Mouse (Mus musculus): ENCODE data around the gene Stx5a. TPM values are rescaled to one million over a fixed set of nuclear protein-coding genes. Genes with fewer than 3 reads are reported as not detected.
A peak's percentile ranks its signal among the peaks of the same experiment; 100 is the strongest.
"Not testable (repeated sequence)": the region's sequence is repeated elsewhere in the genome, so short reads cannot be mapped to it uniquely, and the experiment has no call there.

Stx5a gene
- polyA plus RNA-seq, 1 experiment from 2014 or later, result 162 TPM

GRCm38 (mm10) chr19:8722907-8723573, 18.2 kb upstream of the Stx5a start, which contains the start of gene Slc3a2:
TSS of gene Slc3a2 (minus strand) at chr19:8723369.
- peak; percentile 98 for ATAC-seq (ENCODE audit: low read depth)
- Histone ChIP-seq H3K27ac (ENCODE audit: low read length) (peak within 1 kb of the TSS; percentile 96), H3K9ac (ENCODE audit: low read length) (peak within 1 kb of the TSS; percentile 98), H3K4me2 (ENCODE audit: low read depth, low read length) (peak within 1 kb of the TSS; percentile 81), H3K4me3 (ENCODE audit: low read length) (peak within 1 kb of the TSS; percentile 95), H3K27me3 (ENCODE audit: control insufficient read depth, insufficient read depth, low read depth, low read length) (no peaks in the 10 kb centered on the region), H3K9me3 (ENCODE audit: control insufficient read depth, low read length) (no peaks in the 10 kb centered on the region), H3K36me3 (ENCODE audit: control insufficient read depth, insufficient read depth, low read length) (peaks cover 24% of the 10 kb centered on the region), H3K4me1 (replicated peaks; ENCODE audit: control insufficient read depth, insufficient read depth, low read length) (peaks cover 18% of the 10 kb centered on the region)
- WGBS, result under 1% methylated on average over 50 of the region's 50 CpGs

GRCm38 (mm10) chr19:8723574-8724346, 17.5 kb upstream of the Stx5a start:
- no peak for ATAC-seq (ENCODE audit: low read depth)
- H3K27me3 ChIP-seq (ENCODE audit: control insufficient read depth, insufficient read depth, low read depth, low read length), result no peaks in the 10 kb centered on the region
- peaks cover 24% of the 10 kb centered on the region for H3K36me3 ChIP-seq (ENCODE audit: control insufficient read depth, insufficient read depth, low read length)
- peaks cover 18% of the 10 kb centered on the region for H3K4me1 ChIP-seq (replicated peaks; ENCODE audit: control insufficient read depth, insufficient read depth, low read length)
- H3K4me3 ChIP-seq (ENCODE audit: low read length), result peak overlapping the region; percentile 95
- H3K9me3 ChIP-seq (ENCODE audit: control insufficient read depth, low read length), result no peaks in the 10 kb centered on the region
- under 1% methylated on average over 20 of the region's 20 CpGs for WGBS
- peak overlapping the region; percentile 81 for H3K4me2 ChIP-seq (ENCODE audit: low read depth, low read length)
- H3K9ac ChIP-seq (ENCODE audit: low read length), result peak overlapping the region; percentile 98
- peak overlapping the region; percentile 90 for H3K27ac ChIP-seq (ENCODE audit: low read length)

- H3K27ac ChIP-seq (ENCODE audit: low read length), result peak overlapping the region; percentile 90
- H3K4me1 ChIP-seq (replicated peaks; ENCODE audit: control insufficient read depth, insufficient read depth, low read length), result peaks cover 18% of the 10 kb centered on the region
- H3K9me3 ChIP-seq (ENCODE audit: control insufficient read depth, low read length), result no peaks in the 10 kb centered on the region
- H3K4me3 ChIP-seq (ENCODE audit: low read length), result peak overlapping the region; percentile 95
- no peaks in the 10 kb centered on the region for H3K27me3 ChIP-seq (ENCODE audit: control insufficient read depth, insufficient read depth, low read depth, low read length)
- peaks cover 24% of the 10 kb centered on the region for H3K36me3 ChIP-seq (ENCODE audit: control insufficient read depth, insufficient read depth, low read length)
- H3K4me2 ChIP-seq (ENCODE audit: low read depth, low read length), result peak overlapping the region; percentile 81
- ATAC-seq (ENCODE audit: low read depth), result no peak
- H3K9ac ChIP-seq (ENCODE audit: low read length), result peak overlapping the region; percentile 98
- WGBS, result 0% methylated on average over 2 of the region's 2 CpGs
These were observed 16.8 kb upstream of the Stx5a start for GRCm38 (mm10) chr19:8724392-8724791.

GRCm38 (mm10) chr19:8725081-8725613, 16.1 kb upstream of the Stx5a start:
- Histone ChIP-seq H3K9ac (ENCODE audit: low read length) (peak overlapping the region; percentile 98), H3K36me3 (ENCODE audit: control insufficient read depth, insufficient read depth, low read length) (peaks cover 24% of the 10 kb centered on the region), H3K27ac (ENCODE audit: low read length) (no peak overlapping the region), H3K4me3 (ENCODE audit: low read length) (peak overlapping the region; percentile 95), H3K9me3 (ENCODE audit: control insufficient read depth, low read length) (no peaks in the 10 kb centered on the region), H3K4me1 (replicated peaks; ENCODE audit: control insufficient read depth, insufficient read depth, low read length) (peaks cover 18% of the 10 kb centered on the region), H3K4me2 (ENCODE audit: low read depth, low read length) (peak overlapping the region; percentile 81), H3K27me3 (ENCODE audit: control insufficient read depth, insufficient read depth, low read depth, low read length) (no peaks in the 10 kb centered on the region)
- ATAC-seq (ENCODE audit: low read depth), result no peak
- WGBS, result 36% methylated on average over 4 of the region's 4 CpGs

- Histone ChIP-seq H3K36me3 (ENCODE audit: control insufficient read depth, insufficient read depth, low read length) (peaks cover 24% of the 10 kb centered on the region), H3K27ac (ENCODE audit: low read length) (no peak overlapping the region)
These were observed 14.4 kb upstream of the Stx5a start for GRCm38 (mm10) chr19:8726609-8727390.

GRCm38 (mm10) chr19:8727495-8728114, 13.6 kb upstream of the Stx5a start:
- peaks cover 12% of the 10 kb centered on the region for H3K4me1 ChIP-seq (replicated peaks; ENCODE audit: control insufficient read depth, insufficient read depth, low read length)
- WGBS, result 19% methylated on average over 5 of the region's 5 CpGs

More at GRCm38 (mm10) chr19:8726609-8727390, 14.4 kb upstream of the Stx5a start:
- Histone ChIP-seq H3K4me3 (ENCODE audit: low read length) (no peak overlapping the region), H3K9ac (ENCODE audit: low read length) (no peak overlapping the region), H3K4me1 (replicated peaks; ENCODE audit: control insufficient read depth, insufficient read depth, low read length) (peaks cover 17% of the 10 kb centered on the region), H3K27me3 (ENCODE audit: control insufficient read depth, insufficient read depth, low read depth, low read length) (no peaks in the 10 kb centered on the region), H3K9me3 (ENCODE audit: control insufficient read depth, low read length) (no peaks in the 10 kb centered on the region), H3K4me2 (ENCODE audit: low read depth, low read length) (no peak overlapping the region)
- WGBS, result 18% methylated on average over 3 of the region's 3 CpGs
- ATAC-seq (ENCODE audit: low read depth), result no peak

GRCm38 (mm10) chr19:8728335-8729099, 12.7 kb upstream of the Stx5a start:
- H3K27ac ChIP-seq (ENCODE audit: low read length); H3K9ac ChIP-seq (ENCODE audit: low read length); H3K9me3 ChIP-seq (ENCODE audit: control insufficient read depth, low read length); H3K4me3 ChIP-seq (ENCODE audit: low read length); ATAC-seq (ENCODE audit: low read depth); H3K4me2 ChIP-seq (ENCODE audit: low read depth, low read length); H3K27me3 ChIP-seq (ENCODE audit: control insufficient read depth, insufficient read depth, low read depth, low read length): not testable (repeated sequence)
- WGBS, result 33% methylated on average over 3 of the region's 3 CpGs
- H3K36me3 ChIP-seq (ENCODE audit: control insufficient read depth, insufficient read depth, low read length), result peaks cover 24% of the 10 kb centered on the region
- H3K4me1 ChIP-seq (replicated peaks; ENCODE audit: control insufficient read depth, insufficient read depth, low read length), result peaks cover 12% of the 10 kb centered on the region

More at GRCm38 (mm10) chr19:8727495-8728114, 13.6 kb upstream of the Stx5a start:
- Histone ChIP-seq H3K27ac (ENCODE audit: low read length) (no peak overlapping the region), H3K4me3 (ENCODE audit: low read length) (no peak overlapping the region), H3K9me3 (ENCODE audit: control insufficient read depth, low read length) (no peaks in the 10 kb centered on the region), H3K4me2 (ENCODE audit: low read depth, low read length) (no peak overlapping the region), H3K27me3 (ENCODE audit: control insufficient read depth, insufficient read depth, low read depth, low read length) (no peaks in the 10 kb centered on the region), H3K9ac (ENCODE audit: low read length) (no peak overlapping the region), H3K36me3 (ENCODE audit: control insufficient read depth, insufficient read depth, low read length) (peaks cover 24% of the 10 kb centered on the region)
- no peak for ATAC-seq (ENCODE audit: low read depth)

GRCm38 (mm10) chr19:8734334-8734733, 6.9 kb upstream of the Stx5a start:
- H3K9ac ChIP-seq (ENCODE audit: low read length), result no peak overlapping the region
- WGBS, result 69% methylated on average over 3 of the region's 3 CpGs
- H3K9me3 ChIP-seq (ENCODE audit: control insufficient read depth, low read length), result no peaks in the 10 kb centered on the region
- no peak for ATAC-seq (ENCODE audit: low read depth)
- no peak overlapping the region for H3K27ac ChIP-seq (ENCODE audit: low read length)
- peaks cover 16% of the 10 kb centered on the region for H3K36me3 ChIP-seq (ENCODE audit: control insufficient read depth, insufficient read depth, low read length)
- no peak overlapping the region for H3K4me2 ChIP-seq (ENCODE audit: low read depth, low read length)
- no peak overlapping the region for H3K4me3 ChIP-seq (ENCODE audit: low read length)
- no peaks in the 10 kb centered on the region for H3K27me3 ChIP-seq (ENCODE audit: control insufficient read depth, insufficient read depth, low read depth, low read length)
- H3K4me1 ChIP-seq (replicated peaks; ENCODE audit: control insufficient read depth, insufficient read depth, low read length), result peaks cover 8% of the 10 kb centered on the region
